Mouse (Mus musculus): ENCODE results near the gene Vsig1. TPM values are rescaled to one million over a fixed set of nuclear protein-coding genes. Genes with fewer than 3 reads are reported as not detected.

Gene Vsig1
- total RNA-seq, 2 experiments from 2014 or later: not detected

Other genes starting within 250 kb of the Vsig1 start
- 10 to 100 TPM; 24.9 to 31.1 TPM for gene Mid2, start 243.0 kb upstream of the Vsig1 start, total RNA-seq (2021)
- not detected for gene Tex13b, start 94.2 kb upstream of the Vsig1 start, total RNA-seq (2021)
- gene Psmd10, start 49.1 kb downstream of the Vsig1 start, total RNA-seq (2021): 10 to 100 TPM; 28.2 to 28.8 TPM
- 10 to 100 TPM; 14.9 to 16.6 TPM for gene Atg4a, start 49.3 kb downstream of the Vsig1 start, total RNA-seq (2021)